Mouse (Mus musculus) lung, adult 2 months (tissue): ENCODE results near the gene Synj2. TPM values are rescaled to one million over a fixed set of nuclear protein-coding genes. Genes with fewer than 3 reads are reported as not detected.

ENCODE experiments used
- DNase-seq: peaks from one replicate; pipeline ENCODE4 v3.0.0; 2022
- H3K4me1 ChIP-seq: fragments of 200-500 bp; 2 replicates; pipeline ENCODE4 v1.6.1; 2011; ENCODE audit warnings: low read length; ENCODE audit not compliant: control insufficient read depth, insufficient read depth
- H3K4me3 ChIP-seq: fragments of 200-500 bp; replicated peaks from 2 replicates; pipeline ENCODE3; 2011; ENCODE audit warnings: low read depth, mild to moderate bottlenecking, control low read depth, low read length; ENCODE audit errors: extremely low read depth
- CTCF ChIP-seq: fragments of 200-500 bp; IDR thresholded peaks from 2 replicates; pipeline ENCODE4 v1.5.1; 2011; ENCODE audit warnings: mild to moderate bottlenecking, low read length, control low read depth; ENCODE audit not compliant: insufficient read depth
- POLR2A ChIP-seq: fragments of 200-500 bp; IDR thresholded peaks from 2 replicates; pipeline ENCODE4 v1.6.1; 2011; ENCODE audit warnings: low read depth, mild to moderate bottlenecking, control low read depth, low read length, borderline replicate concordance; ENCODE audit errors: extremely low read depth
- WGBS: fragments of 180-500 bp; shearing (Covaris S2); methylation state at CpG from one replicate; pipeline ENCODE4 v1.1.7; 2018; 5-methylcytosine and 5-hydroxymethylcytosine counted together
- polyA plus RNA-seq: library from polyadenylated mRNA; depleted of rRNA; stranded (reverse); fragments of >200 nt; gene quantifications from 2 replicates; pipeline ENCODE4 v1.2.3, GENCODE M21; 2012

Gene Synj2
- polyA plus RNA-seq, 1 experiment, result 10.9 TPM

- DNase-seq, result peak; percentile 32
- Histone ChIP-seq H3K4me3 (no peak overlapping the region), H3K4me1 (peaks cover 26% of the 10 kb centered on the region)
- no peak for TF ChIP-seq POLR2A
- TF ChIP-seq CTCF, result no peak
- WGBS, result 22% methylated on average over 10 of the region's 10 CpGs
Observed at GRCm38 (mm10) chr17:5978505-5979077, 37.5 kb downstream of the Synj2 start.

GRCm38 (mm10) chr17:5980860-5981259, 39.8 kb downstream of the Synj2 start:
- Histone ChIP-seq H3K4me3 (no peak overlapping the region), H3K4me1 (peaks cover 21% of the 10 kb centered on the region)
- no peak for DNase-seq
- TF ChIP-seq POLR2A (no peak), CTCF (peak; percentile 61)
- WGBS, result 53% methylated on average over 6 of the region's 6 CpGs

DNA sequence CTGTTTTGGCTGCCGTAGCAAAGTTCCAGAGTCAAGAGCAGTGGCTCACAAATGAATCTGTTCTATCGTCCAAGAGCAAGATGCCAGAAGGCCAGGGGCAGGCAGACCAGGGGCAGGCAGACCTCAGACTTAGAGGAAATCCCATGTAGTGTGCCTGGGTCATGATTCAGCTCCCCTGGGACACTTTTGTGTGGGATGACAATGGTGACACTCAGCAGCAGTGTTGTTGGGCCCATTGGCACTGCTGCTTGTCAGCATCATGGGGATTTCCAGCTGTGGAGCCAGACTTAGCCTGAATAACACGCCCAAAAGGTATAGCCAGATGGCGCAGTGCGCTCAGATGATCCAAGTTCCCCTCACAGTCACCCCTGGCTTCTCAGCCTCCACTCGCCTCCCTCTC, 42.1 kb downstream of the Synj2 start:
- peaks cover 15% of the 10 kb centered on the region for H3K4me1 ChIP-seq
- H3K4me3 ChIP-seq, result no peak overlapping the region
- 87% methylated on average over 6 of the region's 6 CpGs for WGBS
- no peak for TF ChIP-seq CTCF
- no peak for TF ChIP-seq POLR2A
- DNase-seq, result no peak

GRCm38 (mm10) chr17:5983901-5984300, 42.8 kb downstream of the Synj2 start:
- WGBS, result 76% methylated on average over 6 of the region's 6 CpGs

DNA sequence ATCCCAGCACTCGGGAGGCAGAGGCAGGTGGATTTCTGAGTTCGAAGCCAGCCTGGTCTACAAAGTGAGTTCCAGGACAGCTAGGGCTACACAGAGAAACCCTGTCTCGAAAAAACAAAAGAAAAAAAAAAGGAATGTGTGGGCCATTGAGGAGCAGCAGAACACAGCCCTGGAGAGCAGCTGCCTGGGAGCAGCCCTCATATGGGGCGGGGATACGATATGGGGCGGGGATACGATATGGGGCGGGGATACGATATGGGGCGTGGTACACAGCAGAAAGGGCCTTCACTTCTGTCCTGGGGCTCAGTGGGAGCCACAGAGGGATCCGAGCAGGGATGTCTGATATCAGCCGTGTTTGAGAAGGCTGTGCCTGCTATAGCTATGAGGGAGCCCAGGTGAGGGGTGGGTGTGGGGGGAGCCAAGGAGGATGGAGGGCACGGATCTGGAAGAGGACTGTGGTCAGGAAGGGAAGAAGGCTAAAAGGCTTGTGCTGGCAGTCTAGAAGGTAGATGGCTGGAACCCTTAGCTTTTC, 43.7 kb downstream of the Synj2 start:
- no peak overlapping the region for H3K4me3 ChIP-seq
- peaks cover 3% of the 10 kb centered on the region for H3K4me1 ChIP-seq
- DNase-seq, result no peak
- TF ChIP-seq POLR2A (no peak), CTCF (no peak)
- 85% methylated on average over 13 of the region's 13 CpGs for WGBS

More at GRCm38 (mm10) chr17:5983901-5984300, 42.8 kb downstream of the Synj2 start:
- H3K4me3 ChIP-seq, result no peak overlapping the region
- H3K4me1 ChIP-seq, result peaks cover 8% of the 10 kb centered on the region
- no peak for TF ChIP-seq POLR2A
- no peak for TF ChIP-seq CTCF
- no peak for DNase-seq

- WGBS, result 86% methylated on average over 1 of the region's 1 CpGs
- TF ChIP-seq CTCF, result no peak
- no peak for TF ChIP-seq POLR2A
- peaks cover 3% of the 10 kb centered on the region for H3K4me1 ChIP-seq
Observed at GRCm38 (mm10) chr17:5985271-5985670, 44.2 kb downstream of the Synj2 start.

DNA sequence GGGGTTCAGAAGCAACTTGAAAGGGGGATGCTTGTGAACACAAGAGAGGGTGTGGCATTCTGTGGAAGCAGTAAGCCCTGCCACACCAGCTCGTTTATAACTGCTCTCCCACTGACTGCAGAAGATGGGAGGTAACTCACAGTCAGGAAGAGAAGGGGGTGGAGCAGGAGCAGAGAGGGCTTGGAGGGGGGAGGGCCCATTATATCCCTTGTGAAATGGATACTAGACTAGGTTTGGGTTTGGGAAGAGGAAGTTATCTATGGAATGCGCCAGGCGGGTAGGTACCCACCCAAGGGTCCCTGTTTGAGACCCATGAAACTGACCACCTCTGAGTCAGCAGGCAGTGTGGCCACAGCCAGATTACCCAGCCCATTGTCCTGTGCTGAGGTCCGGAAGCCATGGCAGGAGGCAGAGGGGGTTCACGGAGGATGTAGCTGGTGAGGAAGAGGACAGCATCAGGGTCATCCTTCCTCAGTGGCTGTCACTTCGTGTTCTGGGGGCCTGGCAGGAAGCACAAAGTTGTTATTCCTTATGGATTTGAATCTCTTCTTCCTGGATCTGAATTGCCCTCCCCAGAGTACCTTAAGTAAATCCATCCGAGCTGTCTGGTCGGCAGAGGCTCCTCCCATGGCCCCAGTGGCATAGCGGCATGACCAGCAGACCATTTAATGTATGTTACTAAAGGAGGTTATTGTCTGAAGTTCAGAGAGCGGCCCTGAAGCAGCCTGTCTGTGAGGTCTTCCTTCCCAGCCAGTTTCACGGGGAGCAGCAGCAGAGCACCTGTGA, 46.4 kb downstream of the Synj2 start:
- TF ChIP-seq POLR2A (no peak), CTCF (no peak)
- peaks cover 3% of the 10 kb centered on the region for H3K4me1 ChIP-seq
- 46% methylated on average over 11 of the region's 11 CpGs for WGBS
- DNase-seq, result no peak
- H3K4me3 ChIP-seq, result no peak overlapping the region

More at GRCm38 (mm10) chr17:5985271-5985670, 44.2 kb downstream of the Synj2 start:
- H3K4me3 ChIP-seq, result no peak overlapping the region
- no peak for DNase-seq

GRCm38 (mm10) chr17:5988102-5988501, 47.0 kb downstream of the Synj2 start:
- Histone ChIP-seq H3K4me3 (no peak overlapping the region), H3K4me1 (peaks cover 3% of the 10 kb centered on the region)
- WGBS, result 84% methylated on average over 4 of the region's 4 CpGs
- TF ChIP-seq CTCF (no peak), POLR2A (no peak)
- DNase-seq, result no peak

DNA sequence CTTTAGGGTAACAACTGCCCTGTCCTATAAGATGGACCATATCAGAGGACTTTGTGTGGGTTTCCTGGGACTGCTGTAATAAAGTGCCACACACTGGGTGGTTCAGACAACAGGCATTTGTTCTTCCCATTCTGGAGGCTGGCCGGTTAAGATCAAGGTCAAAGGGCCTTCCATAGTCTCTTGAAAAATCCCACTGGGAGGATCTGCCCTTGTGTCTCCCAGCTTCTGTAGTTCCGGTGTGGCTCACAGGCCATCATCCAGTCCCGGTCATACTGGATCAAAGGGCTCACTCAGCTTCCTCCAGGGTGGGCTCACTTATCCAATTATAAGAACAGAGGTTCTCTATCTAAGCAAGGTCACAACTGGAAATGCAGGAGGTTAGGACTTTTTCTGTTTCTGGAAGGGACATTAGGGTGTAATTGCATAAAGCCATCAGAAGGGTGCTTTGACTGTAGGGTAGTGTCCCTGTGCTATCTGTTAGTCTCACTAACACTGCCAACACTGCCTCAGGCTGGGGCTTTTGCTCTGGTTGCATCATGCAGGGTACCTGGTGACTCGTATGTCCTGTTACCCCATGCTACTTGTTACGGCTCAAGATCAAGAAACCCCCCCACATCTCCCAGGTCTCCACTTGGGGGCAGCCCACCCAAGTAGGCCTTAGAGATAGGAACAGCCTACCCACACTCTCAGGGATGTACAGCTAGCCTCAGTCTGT, 51.9 kb downstream of the Synj2 start:
- no peak for DNase-seq
- TF ChIP-seq POLR2A (no peak), CTCF (no peak)
- WGBS, result 82% methylated on average over 5 of the region's 5 CpGs
- H3K4me1 ChIP-seq, result 0 out of 2 replicates have a peak, but pooled peaks cover 3% of the 10 kb centered on the region
- H3K4me3 ChIP-seq, result no peak overlapping the region
